Mouse (Mus musculus) MEL-GATA-1-ER (cell line): ENCODE data around the gene Dock9.

ENCODE experiments used
- DNase-seq: peaks from one replicate; pipeline ENCODE4 v3.0.0-alpha.2; 2012; ENCODE audit warnings: low read depth; ENCODE audit errors: extremely low read depth

The Dock9 gene

DNA sequence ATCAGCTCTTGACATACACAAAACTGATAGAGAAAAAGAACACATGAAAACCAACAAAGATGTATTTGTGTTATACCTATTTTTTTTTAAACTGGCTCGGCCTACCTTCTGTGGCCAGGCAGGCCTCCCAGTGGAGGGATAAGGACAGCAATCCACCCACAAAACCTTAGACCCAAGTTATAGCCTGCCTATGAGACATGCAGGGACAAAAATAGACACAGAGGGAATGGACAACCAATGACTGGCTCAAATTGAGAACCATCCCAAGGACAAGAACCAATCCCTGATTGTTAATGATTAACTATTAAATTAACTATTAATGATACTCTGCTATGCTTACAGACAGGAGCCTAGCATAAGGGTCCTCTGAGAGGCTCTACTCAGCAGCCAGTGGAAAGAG, 133.7 kb downstream of the Dock9 start:
- no peak for DNase-seq

DNA sequence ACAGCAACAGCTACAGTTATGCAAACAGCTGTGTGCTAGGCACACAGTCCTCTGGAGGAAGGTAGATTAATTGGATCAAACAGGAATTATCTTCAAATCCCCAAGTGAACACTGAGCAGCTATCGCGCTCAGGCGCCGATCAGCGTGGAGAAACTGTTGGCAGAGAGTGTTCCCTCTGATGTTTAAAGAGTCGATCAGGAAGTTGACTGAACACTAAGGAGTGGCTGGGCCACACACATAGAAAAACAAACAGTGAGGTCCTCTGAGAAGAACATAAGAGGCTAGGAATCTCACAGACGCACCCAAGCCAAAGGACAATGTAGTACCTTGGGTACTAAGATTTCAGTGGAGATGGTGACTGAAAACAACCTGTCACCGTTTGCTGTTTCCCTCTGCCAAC, 136.7 kb downstream of the Dock9 start:
- DNase-seq: no peak

DNA sequence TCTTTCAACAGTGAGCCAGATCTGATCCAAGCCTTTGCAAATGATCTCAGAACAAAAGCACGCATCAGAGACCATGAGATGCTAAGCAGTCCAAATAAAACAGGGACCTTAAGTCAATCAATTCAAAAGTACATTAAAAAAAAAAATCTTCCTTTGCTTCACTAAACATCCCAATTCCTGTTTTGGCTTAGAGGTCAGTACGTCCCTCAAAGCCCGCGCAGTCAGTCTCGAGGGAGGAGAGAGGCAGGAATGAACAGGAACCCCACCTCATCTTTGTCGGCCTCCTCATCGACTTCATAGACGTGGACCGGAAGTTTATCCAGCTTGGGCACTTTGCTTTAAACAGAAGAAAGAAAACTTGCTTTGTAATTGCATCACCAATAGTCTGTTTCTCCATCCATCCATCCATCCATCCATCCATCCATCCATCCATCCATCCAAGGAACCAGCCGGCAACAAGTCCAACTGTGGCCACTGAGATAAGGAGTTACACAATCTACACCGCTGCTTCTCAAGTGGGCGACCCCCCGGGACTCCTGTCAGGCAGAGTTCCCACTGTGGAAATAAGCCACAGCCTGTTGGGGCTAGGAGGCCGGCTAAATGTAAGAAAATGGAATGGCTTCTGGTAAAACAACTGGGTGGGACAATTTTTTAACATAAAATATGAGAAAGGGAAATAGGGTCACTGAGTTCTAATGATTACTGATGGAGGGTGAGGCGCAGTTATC, 137.3 kb downstream of the Dock9 start:
- DNase-seq: no peak

DNA sequence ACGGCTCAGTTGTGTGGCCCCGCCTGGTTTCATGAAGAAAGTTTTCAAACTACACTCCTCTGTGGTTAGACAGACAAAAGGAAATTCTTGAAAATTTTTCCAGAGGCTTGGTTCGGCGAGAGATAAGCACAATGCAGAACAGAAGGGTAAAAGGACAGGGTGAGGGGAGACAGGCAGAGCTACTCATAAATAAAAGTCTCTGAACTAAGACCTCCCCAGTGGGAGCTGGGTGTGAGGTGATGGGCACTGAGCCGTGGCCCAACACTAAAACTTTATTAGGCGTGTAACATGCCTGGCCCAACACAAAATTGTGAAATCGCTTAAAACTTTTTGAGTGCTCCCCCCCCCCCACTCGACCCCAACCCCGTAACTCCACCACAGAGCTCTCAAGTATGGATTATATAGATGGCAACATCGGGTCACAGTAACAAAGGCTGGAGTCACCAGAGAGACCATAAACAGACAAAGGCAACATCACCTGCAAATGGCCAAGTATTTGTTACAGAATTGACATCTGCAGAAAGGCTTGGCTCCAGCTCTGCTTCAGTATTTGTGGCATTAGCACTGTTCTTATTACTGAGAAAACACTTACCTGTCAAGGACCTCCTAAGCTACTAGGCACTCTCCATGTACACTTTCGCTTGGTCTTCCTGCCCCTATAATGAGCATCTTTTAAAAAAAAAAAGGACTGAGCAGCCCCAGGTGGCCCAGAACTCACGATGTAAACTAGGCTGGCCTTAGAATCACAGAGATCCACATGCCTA, 138.4 kb downstream of the Dock9 start:
- no peak for DNase-seq

DNA sequence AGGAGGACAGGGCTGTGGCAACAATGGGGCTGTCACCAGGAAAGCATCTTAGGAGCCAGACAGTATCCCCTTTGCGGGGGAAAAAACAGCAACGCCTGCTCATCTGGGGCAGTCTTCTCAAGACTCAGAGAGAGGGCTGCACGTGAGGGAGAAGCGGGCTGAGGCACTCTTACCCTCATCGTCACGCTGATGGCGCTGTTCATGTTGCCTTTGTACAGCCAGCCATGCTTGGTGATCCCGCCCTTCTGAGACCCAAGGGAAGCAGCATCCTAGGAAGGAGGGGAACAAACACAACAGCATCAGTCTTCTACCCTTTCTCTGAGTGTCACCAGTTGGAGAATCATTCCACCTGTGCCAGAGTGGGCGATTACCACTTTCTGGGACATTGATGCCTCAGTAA, 139.1 kb downstream of the Dock9 start:
- no peak for DNase-seq

DNA sequence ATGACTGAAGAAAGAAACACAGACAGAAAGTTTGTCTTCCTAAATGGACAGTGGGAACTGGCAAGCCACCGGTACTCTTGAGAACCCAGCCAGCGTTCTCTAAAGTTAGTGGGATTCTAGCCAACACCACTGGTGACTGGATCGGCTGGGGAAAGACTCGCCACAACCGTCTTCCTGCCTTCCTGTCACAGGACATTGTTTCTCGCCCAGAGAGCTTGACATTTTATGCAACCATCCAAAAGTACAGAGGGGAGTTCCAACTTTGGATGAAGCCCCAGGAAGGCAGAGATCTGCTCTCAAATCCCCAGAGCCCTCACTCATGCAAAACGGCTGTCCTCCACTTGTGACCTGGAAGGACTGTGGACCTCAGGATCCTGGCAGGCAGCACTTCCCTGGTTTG, 140.0 kb downstream of the Dock9 start:
- DNase-seq: no peak

DNA sequence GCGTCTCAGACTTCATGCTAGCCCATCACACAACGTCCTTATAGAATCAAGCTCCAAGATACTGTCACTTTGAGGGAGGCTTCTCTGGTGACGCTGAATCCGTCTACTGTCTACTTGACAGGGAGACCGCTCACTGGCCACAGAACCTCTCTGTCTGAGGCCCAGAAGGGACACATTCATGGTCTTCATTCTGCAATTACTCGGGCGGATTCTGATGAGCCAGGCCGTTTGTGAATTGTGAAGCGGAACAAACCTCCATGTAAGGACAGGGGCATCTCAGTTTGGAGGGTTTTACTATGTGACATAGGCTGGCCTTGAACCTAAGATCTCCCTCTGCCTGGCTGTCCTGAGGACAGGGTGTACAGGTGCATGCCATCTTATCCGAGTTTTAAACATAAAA, 140.7 kb downstream of the Dock9 start:
- DNase-seq: no peak

DNA sequence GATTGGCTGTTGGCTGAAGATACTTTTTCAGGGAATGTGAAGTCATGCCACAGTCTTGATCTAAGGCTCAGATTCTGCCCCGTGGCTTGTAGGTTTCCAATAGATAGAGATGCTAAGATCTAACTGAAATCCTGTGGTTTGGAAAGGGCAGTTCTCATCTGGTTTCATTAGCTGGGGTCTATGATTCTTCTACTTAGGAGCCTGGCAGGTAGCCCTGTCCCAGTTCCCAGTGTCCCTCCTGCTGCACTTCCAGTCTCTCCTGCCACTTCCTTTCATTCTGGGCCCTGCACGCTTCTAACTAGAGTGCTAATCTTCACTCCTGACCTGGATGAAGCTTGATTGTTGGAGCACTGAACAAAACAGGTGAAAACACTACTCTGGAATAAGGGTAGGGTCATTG, 142.7 kb downstream of the Dock9 start:
- DNase-seq: no peak

DNA sequence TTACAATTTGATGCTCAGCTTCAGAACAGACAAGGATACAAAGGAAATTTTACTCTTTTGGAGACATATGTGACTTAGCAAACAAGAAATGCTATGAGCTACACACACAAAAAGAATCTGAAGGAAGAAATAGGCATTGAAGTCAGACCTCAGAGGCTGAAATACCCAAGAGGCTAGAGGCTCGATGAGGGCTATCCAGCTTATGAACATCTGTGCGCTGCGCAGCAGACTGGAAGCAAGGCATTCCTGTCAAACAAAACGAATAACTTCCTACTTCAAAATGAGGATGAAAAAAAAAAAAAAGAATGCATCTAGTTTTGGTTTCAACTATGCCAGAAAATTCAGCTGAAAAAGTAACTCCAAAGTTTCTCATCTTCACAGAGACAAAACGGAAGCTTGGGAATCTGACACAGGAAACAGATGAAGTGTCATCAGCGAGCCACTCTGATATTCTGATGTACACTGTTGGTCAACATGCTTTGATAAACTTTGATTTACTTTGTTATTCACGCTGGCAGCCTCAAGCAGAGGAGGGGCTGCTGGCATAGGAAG, 143.1 kb downstream of the Dock9 start:
- DNase-seq: no peak

DNA sequence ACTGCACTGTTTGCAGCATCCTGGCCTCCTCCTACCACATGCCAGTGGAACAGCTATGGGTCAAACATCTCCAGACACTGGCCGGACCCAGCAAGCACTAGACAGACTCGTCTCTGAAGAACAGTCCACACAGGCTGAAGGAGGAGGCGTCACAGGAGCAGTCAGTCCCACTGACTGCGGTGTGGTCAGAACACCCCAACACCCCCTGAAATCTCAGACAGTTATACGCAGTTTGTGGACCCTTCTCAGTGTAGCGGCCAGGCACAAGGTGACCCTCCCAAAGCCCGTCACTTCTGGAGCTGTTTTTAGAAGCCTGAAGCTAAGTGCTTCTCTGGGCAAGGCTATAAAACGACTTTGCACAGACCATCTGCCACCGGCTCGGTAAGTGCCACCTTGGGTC, 143.9 kb downstream of the Dock9 start:
- no peak for DNase-seq

DNA sequence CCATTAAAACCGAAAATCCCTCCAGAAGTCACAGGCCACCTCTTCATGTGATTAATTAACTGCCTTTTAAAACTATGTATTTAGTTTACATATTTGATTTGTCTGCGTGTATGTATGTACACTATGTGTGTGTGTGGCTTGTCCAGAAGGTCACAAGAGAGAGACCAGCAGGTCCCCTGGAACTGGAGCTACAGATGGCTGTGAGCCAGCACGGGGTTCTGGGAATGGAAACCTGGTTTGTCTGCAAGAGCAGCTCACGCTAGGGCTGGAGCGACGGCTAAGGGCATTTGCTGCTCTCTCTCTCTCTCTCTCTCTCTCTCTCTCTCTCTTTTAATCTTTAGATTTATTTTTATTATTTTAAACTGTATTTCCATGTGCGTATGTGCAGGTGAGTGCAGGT, 144.4 kb downstream of the Dock9 start:
- no peak for DNase-seq

DNA sequence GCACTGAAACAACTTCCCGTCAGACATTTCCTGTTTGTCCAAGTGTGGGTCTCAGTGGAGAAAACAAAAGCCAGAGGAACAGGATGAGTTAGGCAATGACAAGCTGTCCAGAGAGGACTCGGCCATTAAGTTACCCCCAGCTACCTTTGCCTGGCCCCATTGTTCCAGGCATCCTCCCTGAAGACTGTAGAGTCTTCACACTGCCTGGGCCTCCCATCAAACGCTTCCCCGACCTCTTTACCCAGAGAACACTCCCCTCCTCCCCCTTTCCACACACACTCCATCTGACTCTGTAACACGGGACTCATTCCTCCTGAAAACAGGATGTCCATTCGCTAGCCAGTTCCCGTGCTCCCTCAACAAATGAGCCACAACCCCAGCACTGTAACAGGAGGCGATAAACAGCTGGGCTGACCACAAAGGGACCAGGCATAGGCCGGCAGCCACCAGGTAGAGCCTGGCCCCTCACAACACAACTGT, 149.0 kb downstream of the Dock9 start:
- no peak for DNase-seq

DNA sequence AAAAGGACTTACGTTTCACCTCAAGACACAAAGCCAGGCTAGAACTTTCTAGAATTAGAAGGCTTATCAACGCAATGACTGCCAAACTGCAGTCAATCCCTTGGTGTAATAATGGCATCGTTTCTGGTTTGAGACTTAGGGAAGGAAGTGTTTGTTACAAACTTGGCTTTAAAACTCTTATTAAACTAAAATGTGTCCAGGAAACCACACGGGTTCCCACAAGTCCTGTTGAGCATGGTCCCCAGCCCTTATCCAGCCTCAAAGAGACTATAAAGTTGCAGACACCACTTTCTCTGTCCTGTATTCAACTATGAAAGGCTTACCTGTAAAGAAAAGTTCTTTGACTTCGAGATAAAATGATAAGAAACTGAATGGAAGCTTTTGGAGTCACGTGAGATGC, 149.9 kb downstream of the Dock9 start:
- DNase-seq: no peak

DNA sequence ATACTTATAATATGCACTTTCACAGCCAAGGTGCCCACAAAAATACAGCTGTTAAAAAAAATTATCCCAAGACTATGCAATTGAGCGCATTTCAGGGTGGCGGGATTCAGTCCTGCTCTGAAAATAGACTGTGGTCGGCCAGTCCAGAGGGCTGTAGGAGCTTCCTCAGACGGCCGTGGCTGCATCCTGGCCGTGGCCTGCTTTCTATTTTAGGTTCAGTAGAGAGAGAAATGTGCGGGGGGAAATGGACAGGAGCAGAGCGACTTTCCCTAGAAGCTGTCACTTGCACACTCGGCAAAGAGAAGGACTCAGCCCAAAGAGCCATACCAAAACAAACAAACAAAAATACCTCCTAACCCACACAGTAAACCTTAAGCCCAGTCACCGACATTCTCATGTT, 151.0 kb downstream of the Dock9 start:
- DNase-seq: no peak

DNA sequence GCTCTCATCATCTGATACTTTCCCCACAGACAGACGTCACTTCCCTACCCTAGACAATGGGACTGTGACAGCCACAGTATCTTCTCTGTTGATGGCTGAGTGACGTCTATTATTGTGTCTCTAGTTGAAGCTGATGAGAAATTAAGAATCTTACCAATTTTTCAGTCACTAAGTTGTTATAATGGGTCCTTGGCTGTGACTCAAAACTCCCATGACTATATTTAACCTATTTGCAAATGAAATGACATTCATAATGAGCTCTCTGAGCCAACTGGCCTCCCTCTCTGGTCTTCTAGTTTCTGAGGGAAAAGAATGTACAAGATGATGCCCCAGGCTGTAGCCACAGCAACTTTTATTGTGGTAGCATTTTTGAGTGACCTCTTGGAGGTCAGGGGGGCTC, 153.3 kb downstream of the Dock9 start:
- DNase-seq: no peak

DNA sequence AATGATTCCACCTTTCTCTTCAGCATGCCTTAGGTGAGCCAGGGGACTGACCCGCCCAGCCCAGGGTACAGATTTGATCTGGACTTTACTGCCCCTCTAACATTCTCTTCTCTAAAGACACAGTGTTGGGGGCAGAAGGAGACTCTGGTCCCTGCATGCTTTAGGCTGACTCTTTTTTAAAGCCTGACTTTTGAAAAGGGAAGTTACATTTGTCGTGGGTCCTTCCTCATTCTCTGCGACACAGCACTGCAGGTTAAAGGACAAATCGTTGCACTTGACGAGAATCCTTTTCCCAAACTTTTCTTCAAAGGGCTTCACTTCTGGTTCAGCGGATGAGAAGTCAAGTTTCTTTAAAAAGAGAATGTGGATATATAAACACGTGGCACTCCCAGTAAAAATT, 156.4 kb downstream of the Dock9 start:
- peak; percentile 11 for DNase-seq

DNA sequence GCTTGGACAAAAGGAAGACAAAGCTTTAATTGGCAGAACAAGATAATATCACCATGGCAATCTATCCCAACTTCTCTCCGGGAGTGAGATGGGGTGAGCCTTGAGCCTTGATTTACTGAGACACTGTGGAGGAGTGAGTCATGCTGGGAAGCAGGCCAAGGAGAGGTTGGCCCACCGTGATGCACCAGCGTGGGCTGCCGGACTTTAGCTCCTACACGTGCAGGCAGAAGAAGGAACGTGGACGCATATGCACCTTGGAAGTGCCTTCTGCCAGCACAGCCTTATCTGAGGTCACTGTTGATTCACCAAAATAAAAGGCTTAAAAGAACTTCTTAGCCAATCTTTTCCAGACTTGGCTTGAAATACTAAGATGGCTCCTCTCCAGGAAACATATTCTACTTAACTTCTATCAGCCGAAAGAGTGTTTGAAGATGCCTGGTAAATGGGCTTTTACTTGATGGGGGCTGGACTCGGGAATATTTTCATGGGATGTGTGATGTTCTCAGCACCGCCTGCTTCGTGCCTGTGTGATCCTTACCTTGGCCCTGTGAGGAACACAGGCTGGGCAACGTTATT, 160.6 kb downstream of the Dock9 start:
- DNase-seq: no peak

DNA sequence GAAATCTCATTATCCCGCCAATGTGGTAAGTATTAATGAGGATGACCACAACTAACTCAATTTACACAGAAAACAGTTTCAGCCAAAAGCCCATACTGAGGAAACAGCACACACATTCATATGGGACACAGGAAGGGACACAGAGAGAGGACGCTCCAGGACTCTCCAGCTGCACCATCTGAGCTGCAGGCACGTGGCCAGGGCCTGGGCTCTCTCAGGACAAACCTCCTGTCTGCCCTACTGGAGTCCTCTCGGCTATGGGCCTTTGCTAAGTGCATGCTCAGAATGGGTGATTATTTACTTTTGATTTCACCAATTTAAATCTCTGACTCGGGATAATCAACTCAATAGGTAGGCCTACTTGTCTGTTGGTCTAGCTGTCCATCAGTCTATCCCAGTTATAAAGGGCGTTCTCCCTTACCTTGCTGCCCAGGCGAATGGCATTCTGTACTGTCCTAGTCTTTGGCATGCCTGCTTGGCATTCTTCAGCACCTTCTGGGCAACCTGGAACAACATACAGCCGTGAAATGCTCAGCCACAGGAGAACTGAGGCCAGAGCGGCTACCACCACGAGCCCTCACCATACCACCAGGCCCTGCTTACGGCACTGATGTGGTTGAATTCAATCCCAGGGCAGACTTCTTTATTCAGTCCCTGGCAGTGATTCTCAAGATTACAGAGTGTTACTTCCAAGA, 162.8 kb downstream of the Dock9 start:
- DNase-seq: no peak

DNA sequence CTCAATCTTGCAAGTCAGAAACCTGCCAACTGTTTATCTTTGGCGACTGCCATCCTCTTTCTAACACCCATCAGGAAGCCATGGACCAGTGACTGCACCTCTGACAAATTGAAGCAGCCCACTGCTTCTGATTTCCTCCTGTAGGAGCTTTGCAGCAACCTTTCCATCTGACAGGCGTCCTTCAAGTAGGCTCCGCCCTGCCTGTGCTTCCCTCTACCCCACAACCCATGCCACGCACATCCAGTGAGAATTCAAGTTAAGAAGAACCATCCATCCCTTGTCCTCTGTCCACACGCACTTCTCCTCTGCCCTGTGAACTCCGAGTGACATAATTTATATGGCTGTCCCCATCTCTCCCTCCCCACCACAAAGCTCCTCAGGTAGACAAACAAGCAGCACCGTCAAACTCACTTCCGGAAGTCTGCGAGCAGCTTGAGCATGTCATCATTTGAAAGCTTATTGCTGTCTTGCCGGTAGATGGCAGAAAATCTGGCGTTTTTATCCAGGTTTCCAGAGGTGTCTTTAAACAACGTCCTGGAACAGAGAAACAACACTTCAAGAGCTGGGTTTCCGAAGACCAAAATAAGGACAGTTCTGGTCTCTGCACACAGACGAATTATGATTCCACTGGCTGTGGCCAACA, 163.4 kb downstream of the Dock9 start:
- no peak for DNase-seq

DNA sequence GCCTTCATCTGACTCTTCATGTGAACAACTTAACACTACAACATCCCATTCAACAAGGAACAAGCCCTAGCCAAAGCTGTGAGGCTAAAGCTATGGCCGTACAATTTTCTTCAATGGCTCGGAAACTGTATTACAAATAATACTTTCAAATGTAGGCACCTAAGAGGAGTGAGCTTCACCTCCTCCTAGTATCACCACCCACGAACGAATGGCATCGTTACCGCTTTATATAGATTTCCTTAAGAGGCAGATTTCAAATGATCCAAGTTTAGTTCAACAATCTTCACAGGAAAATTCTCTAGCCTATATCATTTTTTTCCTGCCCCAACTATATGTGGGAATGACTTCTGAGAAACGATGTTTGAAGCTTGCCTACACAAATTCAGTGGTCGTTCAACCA, 165.7 kb downstream of the Dock9 start:
- no peak for DNase-seq

DNA sequence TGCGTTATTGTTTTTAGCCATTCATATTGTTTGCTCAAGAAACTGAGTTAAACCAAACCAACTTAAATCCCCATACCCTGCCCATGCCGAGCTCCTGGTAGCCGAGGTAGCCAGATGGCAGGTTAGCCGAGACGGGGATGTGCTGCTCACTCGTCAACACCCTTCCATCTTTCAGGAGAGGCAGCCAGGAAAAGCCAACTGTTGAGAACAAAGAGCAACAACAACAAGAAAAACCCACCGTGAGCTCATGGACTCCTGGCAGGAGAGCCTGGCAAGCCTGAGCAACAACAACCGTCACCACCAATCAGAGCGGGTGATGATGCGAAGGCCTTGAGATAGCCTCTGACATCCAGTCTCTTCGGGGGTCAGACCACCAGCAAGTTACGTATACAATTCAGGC, 170.9 kb downstream of the Dock9 start:
- no peak for DNase-seq
